Mouse (Mus musculus) forebrain, embryonic 12.5 days (tissue): Measurements from ENCODE around the gene Zfp652. TPM values are rescaled to one million over a fixed set of nuclear protein-coding genes. Genes with fewer than 3 reads are reported as not detected.
"Not testable (repeated sequence)": the region's sequence is repeated elsewhere in the genome, so short reads cannot be mapped to it uniquely, and the experiment has no call there.

ENCODE experiments used
- ATAC-seq: fragments of 200-750 bp; cut with Nextera tagmentation; 2 replicates; pipeline ENCODE4 v1.8.0; 2017; ENCODE audit warnings: moderate TSS enrichment; ENCODE audit not compliant: low FRiP score
- H3K27ac ChIP-seq: fragments of 300-500 bp; sonication (generic); 2 replicates; pipeline ENCODE4 v1.5.1; 2016; ENCODE audit warnings: mild to moderate bottlenecking
- H3K27me3 ChIP-seq: fragments of 300-500 bp; sonication (generic); 2 replicates; pipeline ENCODE4 v1.6.1; 2016; ENCODE audit warnings: mild to moderate bottlenecking
- H3K36me3 ChIP-seq: fragments of 300-500 bp; sonication (generic); replicated peaks from 2 replicates; pipeline ENCODE4 v1.6.1; 2016; ENCODE audit warnings: mild to moderate bottlenecking
- H3K4me1 ChIP-seq: fragments of 300-500 bp; sonication (generic); 2 replicates; pipeline ENCODE4 v1.6.1; 2016
- H3K4me2 ChIP-seq: fragments of 300-500 bp; sonication (generic); 2 replicates; pipeline ENCODE4 v1.6.1; 2016; ENCODE audit warnings: mild to moderate bottlenecking, moderate library complexity
- H3K4me3 ChIP-seq: fragments of 300-500 bp; sonication (generic); replicated peaks from 2 replicates; pipeline ENCODE4 v1.5.1; 2016; ENCODE audit warnings: mild to moderate bottlenecking
- H3K9ac ChIP-seq: fragments of 300-500 bp; sonication (generic); 2 replicates; pipeline ENCODE4 v1.6.1; 2016; ENCODE audit warnings: mild to moderate bottlenecking
- H3K9me3 ChIP-seq: fragments of 300-500 bp; sonication (generic); 2 replicates; pipeline ENCODE4 v1.6.1; 2016
- WGBS: fragments of 180-500 bp; shearing (Covaris S2); methylation state at CpG from one replicate; pipeline ENCODE4 v1.1.7; 2016; 5-methylcytosine and 5-hydroxymethylcytosine counted together
- polyA plus RNA-seq: library from polyadenylated mRNA; unstranded; fragments of >200 nt; fragmentation: Nextera tagmentation; extraction: Ambion mirVana; gene quantifications from 2 replicates; pipeline ENCODE4 v1.2.1, GENCODE M21; 2016

Gene Zfp652
- polyA plus RNA-seq, 1 experiment from 2014 or later = 27.6 TPM

- Histone ChIP-seq H3K4me1 (peaks cover 17% of the 10 kb centered on the region), H3K9ac (peak overlapping the region; percentile 70), H3K4me2 (peak overlapping the region; percentile 81), H3K27me3 (no peaks in the 10 kb centered on the region), H3K27ac (peak overlapping the region; percentile 93), H3K4me3 (peak overlapping the region; percentile 75), H3K9me3 (no peaks in the 10 kb centered on the region), H3K36me3 (no peaks in the 10 kb centered on the region)
- WGBS = 17% methylated on average over 21 of the region's 21 CpGs
- peak; percentile 18; the same call in 1 of the 2 replicates for ATAC-seq
Measured at GRCm38 (mm10) chr11:95857716-95858527, 145.4 kb downstream of the Zfp652 start.

GRCm38 (mm10) chr11:95858528-95859467, 146.3 kb downstream of the Zfp652 start:
- ATAC-seq = peak; percentile 99
- under 1% methylated on average over 58 of the region's 58 CpGs for WGBS
- Histone ChIP-seq H3K4me1 (peaks cover 17% of the 10 kb centered on the region), H3K9ac (peak overlapping the region; percentile 70), H3K27ac (peak overlapping the region; percentile 93), H3K27me3 (no peaks in the 10 kb centered on the region), H3K9me3 (no peaks in the 10 kb centered on the region), H3K36me3 (no peaks in the 10 kb centered on the region), H3K4me3 (peak overlapping the region; percentile 75), H3K4me2 (peak overlapping the region; percentile 81)

- Histone ChIP-seq H3K36me3 (no peaks in the 10 kb centered on the region), H3K9ac (peak overlapping the region; percentile 70), H3K4me3 (peak overlapping the region; percentile 75), H3K9me3 (no peaks in the 10 kb centered on the region), H3K27ac (peak overlapping the region; percentile 93), H3K4me2 (peak overlapping the region; percentile 81), H3K4me1 (peaks cover 17% of the 10 kb centered on the region), H3K27me3 (no peaks in the 10 kb centered on the region)
- ATAC-seq = peak; percentile 66
- under 1% methylated on average over 35 of the region's 35 CpGs for WGBS
Measured at GRCm38 (mm10) chr11:95859468-95859855, 147.0 kb downstream of the Zfp652 start.

- Histone ChIP-seq H3K27ac (0 out of 2 replicates have a peak overlapping the region, but pooled peaks have one; percentile 93), H3K4me2 (peak overlapping the region; percentile 81), H3K4me1 (peaks cover 17% of the 10 kb centered on the region), H3K9ac (peak overlapping the region; percentile 70), H3K4me3 (peak overlapping the region; percentile 75), H3K27me3 (no peaks in the 10 kb centered on the region), H3K9me3 (no peaks in the 10 kb centered on the region), H3K36me3 (no peaks in the 10 kb centered on the region)
- no peak for ATAC-seq
- 46% methylated on average over 3 of the region's 3 CpGs for WGBS
Measured at GRCm38 (mm10) chr11:95860071-95860490, 147.6 kb downstream of the Zfp652 start.

GRCm38 (mm10) chr11:95861397-95861796, 148.9 kb downstream of the Zfp652 start:
- H3K9ac ChIP-seq = no peak overlapping the region
- 96% methylated on average over 8 of the region's 8 CpGs for WGBS
- H3K27ac ChIP-seq = no peak overlapping the region
- ATAC-seq = no peak
- no peaks in the 10 kb centered on the region for H3K27me3 ChIP-seq
- H3K9me3 ChIP-seq = no peaks in the 10 kb centered on the region
- no peak overlapping the region for H3K4me2 ChIP-seq
- H3K4me3 ChIP-seq = no peak overlapping the region
- peaks cover 17% of the 10 kb centered on the region for H3K4me1 ChIP-seq
- no peaks in the 10 kb centered on the region for H3K36me3 ChIP-seq

GRCm38 (mm10) chr11:95869442-95869841, 157.0 kb downstream of the Zfp652 start:
- no peak overlapping the region for H3K4me2 ChIP-seq
- no peaks in the 10 kb centered on the region for H3K9me3 ChIP-seq
- H3K4me1 ChIP-seq = no peaks in the 10 kb centered on the region
- ATAC-seq = no peak
- WGBS = 82% methylated on average over 4 of the region's 4 CpGs
- no peaks in the 10 kb centered on the region for H3K36me3 ChIP-seq
- no peak overlapping the region for H3K9ac ChIP-seq
- no peak overlapping the region for H3K27ac ChIP-seq
- H3K27me3 ChIP-seq = no peaks in the 10 kb centered on the region
- no peak overlapping the region for H3K4me3 ChIP-seq

GRCm38 (mm10) chr11:95869918-95870470, 157.5 kb downstream of the Zfp652 start:
- H3K27me3 ChIP-seq = no peaks in the 10 kb centered on the region; the same call in 1 of the 2 replicates
- H3K9me3 ChIP-seq = no peaks in the 10 kb centered on the region
- 78% methylated on average over 6 of the region's 6 CpGs for WGBS
- H3K4me2 ChIP-seq = no peak overlapping the region
- ATAC-seq = no peak
- H3K4me3 ChIP-seq = no peak overlapping the region
- H3K9ac ChIP-seq = no peak overlapping the region
- no peak overlapping the region for H3K27ac ChIP-seq
- no peaks in the 10 kb centered on the region for H3K4me1 ChIP-seq
- no peaks in the 10 kb centered on the region for H3K36me3 ChIP-seq

GRCm38 (mm10) chr11:95875804-95876203, 163.3 kb downstream of the Zfp652 start:
- H3K4me3 ChIP-seq = no peak overlapping the region
- no peaks in the 10 kb centered on the region for H3K36me3 ChIP-seq
- H3K9me3 ChIP-seq = no peaks in the 10 kb centered on the region
- WGBS = 26% methylated on average over 9 of the region's 9 CpGs
- H3K4me1 ChIP-seq = no peaks in the 10 kb centered on the region
- no peak for ATAC-seq
- 0 out of 2 replicates have a peak overlapping the region, but pooled peaks have one; percentile 4 for H3K4me2 ChIP-seq
- no peak overlapping the region for H3K9ac ChIP-seq
- H3K27ac ChIP-seq = no peak overlapping the region
- peaks cover 3% of the 10 kb centered on the region; the same call in 1 of the 2 replicates for H3K27me3 ChIP-seq

GRCm38 (mm10) chr11:95876296-95876695, 163.8 kb downstream of the Zfp652 start:
- Histone ChIP-seq H3K4me1 (no peaks in the 10 kb centered on the region), H3K9me3 (no peaks in the 10 kb centered on the region), H3K27me3 (peaks cover 3% of the 10 kb centered on the region; the same call in 1 of the 2 replicates), H3K4me2 (0 out of 2 replicates have a peak overlapping the region, but pooled peaks have one; percentile 4), H3K9ac (no peak overlapping the region), H3K36me3 (no peaks in the 10 kb centered on the region), H3K4me3 (no peak overlapping the region), H3K27ac (no peak overlapping the region)
- ATAC-seq = no peak
- 24% methylated on average over 7 of the region's 7 CpGs for WGBS

- WGBS = 92% methylated on average over 2 of the region's 2 CpGs
Measured at GRCm38 (mm10) chr11:95879861-95880260, 167.4 kb downstream of the Zfp652 start.

More at GRCm38 (mm10) chr11:95879861-95880260, 167.4 kb downstream of the Zfp652 start:
- H3K4me1 ChIP-seq, H3K27me3 ChIP-seq, ATAC-seq, H3K4me2 ChIP-seq, H3K4me3 ChIP-seq, H3K9ac ChIP-seq, H3K27ac ChIP-seq, H3K36me3 ChIP-seq, H3K9me3 ChIP-seq: not testable (repeated sequence)
